Mouse (Mus musculus) naive thymus-derived CD4-positive, alpha-beta T cell, adult 2 months (primary cell): ENCODE measurements around the gene Gm49333.

Experiments
- DNase-seq: peaks from one replicate; pipeline ENCODE4 v3.0.0-alpha.2; 2011; ENCODE audit warnings: low read depth

Gm49333 gene

GRCm38 (mm10) chr16:20677974-20678675 lies 66.7 kb downstream of the Gm49333 start:
- no peak for DNase-seq

- no peak for DNase-seq
These were observed 79.4 kb downstream of the Gm49333 start for GRCm38 (mm10) chr16:20690774-20691173.

GRCm38 (mm10) chr16:20691617-20692016 lies 80.2 kb downstream of the Gm49333 start:
- DNase-seq: no peak

DNA sequence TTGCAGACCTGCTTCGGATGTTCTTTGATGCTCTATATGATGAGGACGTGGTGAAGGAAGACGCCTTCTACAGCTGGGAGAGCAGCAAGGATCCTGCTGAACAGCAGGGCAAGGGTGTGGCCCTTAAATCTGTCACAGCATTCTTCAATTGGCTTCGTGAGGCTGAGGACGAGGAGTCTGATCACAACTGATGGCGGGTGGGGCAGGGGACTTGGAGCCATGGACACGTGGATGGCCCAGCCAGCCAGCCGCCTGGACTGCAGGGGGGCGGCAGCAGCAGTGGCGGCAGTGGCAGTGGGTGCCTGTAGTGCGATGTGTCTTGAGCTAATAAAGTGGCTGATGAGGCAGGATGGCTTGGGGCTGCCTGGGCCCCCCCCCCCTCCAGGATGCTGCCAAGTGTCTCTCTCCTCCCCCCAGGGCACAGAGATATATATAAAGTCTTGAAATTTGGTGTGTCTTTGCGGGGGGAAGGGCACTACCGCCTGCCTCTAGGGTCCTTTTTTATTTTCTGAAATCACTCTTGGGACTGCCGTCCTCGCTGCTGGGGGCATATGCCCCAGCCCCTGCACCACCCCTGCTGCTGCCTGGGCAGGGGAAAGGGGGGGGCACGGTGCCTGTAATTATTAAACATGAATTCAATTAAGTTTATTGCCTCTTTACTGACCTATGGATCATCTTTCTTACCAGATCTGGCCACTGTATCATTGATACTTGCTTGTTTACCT lies 81.0 kb downstream of the Gm49333 start:
- no peak for DNase-seq

GRCm38 (mm10) chr16:20693111-20693701 lies 81.8 kb downstream of the Gm49333 start, which contains the start of gene Fam131a:
Fam131a (plus strand) TSS chr16:20693241.
- peak; percentile 76 for DNase-seq

GRCm38 (mm10) chr16:20694781-20695180 lies 83.4 kb downstream of the Gm49333 start:
- DNase-seq: no peak
